Mouse (Mus musculus): ENCODE measurements around the gene Mag.

- no peak for TF ChIP-seq POLR2A (IDR thresholded peaks at IDR 0.05; ENCODE audit: borderline replicate concordance, extremely low read depth, insufficient read depth, insufficient read length, poor library complexity, severe bottlenecking)
- TF ChIP-seq CTCF (IDR thresholded peaks at IDR 0.05; ENCODE audit: borderline replicate concordance, extremely low read depth, insufficient read depth, insufficient read length) = no peak
Observed at GRCm38 (mm10) chr7:30891746-30892145, 22.9 kb downstream of the Mag start.

Data from brain, embryonic 14.5 days (tissue).